Mouse (Mus musculus): ENCODE measurements around the gene Trim24. TPM values are rescaled to one million over a fixed set of nuclear protein-coding genes. Genes with fewer than 3 reads are reported as not detected.

The Trim24 gene
- polyA plus RNA-seq, 1 experiment from 2014 or later, result 24.7 TPM

- Histone ChIP-seq H3K9me3 (replicated peaks; ENCODE audit: control insufficient read depth, low read length) (no peaks in the 10 kb centered on the region), H3K9ac (ENCODE audit: low read length) (no peak overlapping the region), H3K4me2 (ENCODE audit: low read length) (no peak overlapping the region), H3K36me3 (ENCODE audit: control insufficient read depth, insufficient read depth, low read length) (peaks cover 52% of the 10 kb centered on the region), H3K27ac (ENCODE audit: low read depth, low read length) (no peak overlapping the region), H3K4me1 (ENCODE audit: control insufficient read depth, insufficient read depth, low read length) (no peaks in the 10 kb centered on the region), H3K27me3 (replicated peaks; ENCODE audit: control insufficient read depth, insufficient read depth, low read length) (no peaks in the 10 kb centered on the region), H3K4me3 (ENCODE audit: low read depth, low read length) (no peak overlapping the region)
- no peak for DNase-seq (ENCODE audit: low spot score)
- no peak for ATAC-seq
- WGBS, result 81% methylated on average over 6 of the region's 6 CpGs
These were observed 80.7 kb downstream of the Trim24 start for GRCm38 (mm10) chr6:37951306-37951705.

DNA sequence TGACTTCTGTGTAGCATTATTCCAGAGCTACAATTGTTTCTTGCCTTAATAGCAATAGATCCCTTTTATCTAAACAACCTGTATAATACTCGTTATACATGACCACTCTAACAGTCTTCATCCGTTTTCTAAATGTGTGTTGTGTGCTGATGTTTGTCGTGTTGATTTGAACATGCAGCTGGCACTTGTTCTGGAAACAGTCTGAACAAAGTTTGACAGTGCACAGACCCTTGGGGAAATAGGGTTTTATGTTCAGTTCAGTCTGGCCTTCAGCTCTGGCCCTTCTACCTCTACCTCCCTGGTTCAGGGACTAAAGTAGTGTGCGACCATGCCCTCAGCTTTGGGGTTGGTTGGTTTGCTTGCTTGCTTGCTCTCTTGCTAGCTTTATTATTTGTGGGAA lies 96.8 kb downstream of the Trim24 start:
- Histone ChIP-seq H3K4me3 (ENCODE audit: low read depth, low read length) (no peak overlapping the region), H3K9me3 (replicated peaks; ENCODE audit: control insufficient read depth, low read length) (no peaks in the 10 kb centered on the region), H3K27me3 (replicated peaks; ENCODE audit: control insufficient read depth, insufficient read depth, low read length) (no peaks in the 10 kb centered on the region), H3K36me3 (ENCODE audit: control insufficient read depth, insufficient read depth, low read length) (peaks cover 39% of the 10 kb centered on the region), H3K4me1 (ENCODE audit: control insufficient read depth, insufficient read depth, low read length) (no peaks in the 10 kb centered on the region), H3K4me2 (ENCODE audit: low read length) (no peak overlapping the region), H3K9ac (ENCODE audit: low read length) (no peak overlapping the region), H3K27ac (ENCODE audit: low read depth, low read length) (no peak overlapping the region)
- DNase-seq (ENCODE audit: low spot score), result no peak
- no peak for ATAC-seq
- 90% methylated on average over 4 of the region's 4 CpGs for whole genome bisulfite sequencing

DNA sequence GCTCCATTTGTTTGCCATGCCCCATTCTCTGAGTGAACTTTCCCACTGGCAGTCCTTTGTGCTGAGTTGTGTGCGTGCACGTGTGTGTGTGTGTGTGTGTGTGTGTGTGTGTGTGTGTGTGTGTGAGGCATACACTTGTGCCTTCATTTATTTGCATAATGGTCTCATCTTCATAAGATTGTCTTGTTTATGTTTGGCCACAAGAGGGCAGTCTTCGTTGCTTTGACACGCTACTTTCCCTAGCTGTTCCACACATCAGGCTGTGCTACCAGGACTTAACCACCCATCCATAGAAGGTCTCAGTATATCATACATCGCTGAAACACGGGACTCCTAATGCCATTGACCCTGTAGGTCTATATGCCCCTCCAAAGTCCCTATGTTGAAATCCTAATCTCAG lies 136.8 kb downstream of the Trim24 start:
- Histone ChIP-seq H3K9ac (ENCODE audit: low read length) (no peak overlapping the region), H3K4me1 (ENCODE audit: control insufficient read depth, insufficient read depth, low read length) (no peaks in the 10 kb centered on the region), H3K9me3 (replicated peaks; ENCODE audit: control insufficient read depth, low read length) (no peaks in the 10 kb centered on the region), H3K4me3 (ENCODE audit: low read depth, low read length) (no peak overlapping the region), H3K27ac (ENCODE audit: low read depth, low read length) (no peak overlapping the region), H3K36me3 (ENCODE audit: control insufficient read depth, insufficient read depth, low read length) (no peaks in the 10 kb centered on the region), H3K27me3 (replicated peaks; ENCODE audit: control insufficient read depth, insufficient read depth, low read length) (no peaks in the 10 kb centered on the region), H3K4me2 (ENCODE audit: low read length) (no peak overlapping the region)
- WGBS, result 13% methylated on average over 6 of the region's 6 CpGs
- ATAC-seq, result peak; percentile 80
- DNase-seq (ENCODE audit: low spot score), result peak; percentile 80

DNA sequence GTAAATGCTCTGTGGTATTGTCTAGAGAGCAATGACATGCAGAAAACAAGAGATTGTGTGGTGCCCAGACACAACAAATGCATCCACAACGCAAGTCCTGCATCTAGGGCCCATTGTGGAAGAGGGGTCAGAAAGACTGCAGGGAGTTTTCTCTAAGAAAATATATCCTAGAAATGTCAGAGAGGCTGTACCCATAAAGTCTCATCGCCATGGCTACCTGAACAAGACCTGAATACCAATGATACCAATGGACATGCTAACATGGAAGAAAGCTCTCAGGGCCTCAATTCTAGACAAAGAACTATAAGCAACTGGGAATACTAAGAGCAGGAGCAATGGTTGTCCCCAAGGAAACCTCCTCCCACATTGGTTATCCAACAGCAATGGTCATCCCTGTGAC lies 142.2 kb downstream of the Trim24 start:
- Histone ChIP-seq H3K4me1 (ENCODE audit: control insufficient read depth, insufficient read depth, low read length) (no peaks in the 10 kb centered on the region), H3K9ac (ENCODE audit: low read length) (no peak overlapping the region), H3K9me3 (replicated peaks; ENCODE audit: control insufficient read depth, low read length) (no peaks in the 10 kb centered on the region), H3K27me3 (replicated peaks; ENCODE audit: control insufficient read depth, insufficient read depth, low read length) (no peaks in the 10 kb centered on the region), H3K4me2 (ENCODE audit: low read length) (no peak overlapping the region), H3K36me3 (ENCODE audit: control insufficient read depth, insufficient read depth, low read length) (no peaks in the 10 kb centered on the region), H3K4me3 (ENCODE audit: low read depth, low read length) (no peak overlapping the region), H3K27ac (ENCODE audit: low read depth, low read length) (no peak overlapping the region)
- 80% methylated on average over 2 of the region's 2 CpGs for WGBS
- ATAC-seq, result no peak
- no peak for DNase-seq (ENCODE audit: low spot score)

Other genes with a start within 250 kb of the Trim24 start
- gene Svopl, start 176.2 kb downstream of the Trim24 start, polyA plus RNA-seq (2014; fragmentation: Nextera tagmentation; extraction: Ambion mirVana), result 0.43 and 0.58 TPM in 2 replicates
- not detected in 2 replicates for gene Tmem213, start 238.4 kb downstream of the Trim24 start, polyA plus RNA-seq (2014; fragmentation: Nextera tagmentation; extraction: Ambion mirVana)

Measured in forebrain, embryonic 14.5 days (tissue).